Mouse (Mus musculus): ENCODE measurements around the gene Lrrc23. TPM values are rescaled to one million over a fixed set of nuclear protein-coding genes. Genes with fewer than 3 reads are reported as not detected.
"Not testable (repeated sequence)": the region's sequence is repeated elsewhere in the genome, so short reads cannot be mapped to it uniquely, and the experiment has no call there.

The Lrrc23 gene
- polyA plus RNA-seq, 1 experiment from 2014 or later: 0.36 TPM

DNA sequence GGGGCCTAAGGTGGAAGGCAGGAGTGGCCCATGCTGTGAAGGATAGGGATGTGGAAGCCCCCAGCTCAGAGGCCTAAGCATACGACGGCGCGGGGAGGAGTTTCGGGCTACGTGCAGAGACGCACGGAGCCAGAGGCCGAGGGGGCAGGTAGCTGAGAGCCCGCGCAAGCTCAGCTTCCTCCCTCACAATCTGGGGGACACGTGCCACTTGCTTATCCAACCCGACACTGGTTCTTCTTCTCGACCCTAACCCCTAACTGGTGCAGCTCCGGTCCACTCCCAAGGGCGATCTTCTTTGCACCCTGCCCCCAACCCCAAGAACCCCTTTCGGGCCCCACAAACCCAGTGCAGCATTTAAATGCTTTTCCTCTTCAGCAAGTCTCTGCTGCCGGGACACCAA is 34.0 kb upstream of the Lrrc23 start:
- under 1% methylated on average over 18 of the region's 18 CpGs for WGBS
- Histone ChIP-seq H3K27ac (peak overlapping the region; percentile 96), H3K36me3 (peaks cover 61% of the 10 kb centered on the region)

GRCm38 (mm10) chr6:124812848-124813247 is 33.3 kb upstream of the Lrrc23 start:
- no peak for ATAC-seq (ENCODE audit: insufficient number of reproducible peaks, low FRiP score, low TSS enrichment, low read depth)
- H3K27ac ChIP-seq: peak overlapping the region; percentile 96
- peak overlapping the region; percentile 72 for H3K4me2 ChIP-seq
- H3K9ac ChIP-seq: peak overlapping the region; percentile 76
- H3K9me3 ChIP-seq: no peaks in the 10 kb centered on the region
- H3K4me3 ChIP-seq: peak overlapping the region; percentile 70
- 12% methylated on average over 9 of the region's 9 CpGs for WGBS
- H3K4me1 ChIP-seq: peaks cover 53% of the 10 kb centered on the region
- no peaks in the 10 kb centered on the region for H3K27me3 ChIP-seq
- peaks cover 55% of the 10 kb centered on the region for H3K36me3 ChIP-seq

More for the DNA sequence above, 34.0 kb upstream of the Lrrc23 start:
- peak overlapping the region; percentile 76 for H3K9ac ChIP-seq
- H3K9me3 ChIP-seq: no peaks in the 10 kb centered on the region
- H3K4me3 ChIP-seq: peak overlapping the region; percentile 70
- no peaks in the 10 kb centered on the region for H3K27me3 ChIP-seq
- H3K4me1 ChIP-seq: peaks cover 49% of the 10 kb centered on the region
- H3K4me2 ChIP-seq: peak overlapping the region; percentile 72
- peak; percentile 53; the same call in 1 of the 2 replicates for ATAC-seq (ENCODE audit: insufficient number of reproducible peaks, low FRiP score, low TSS enrichment, low read depth)

GRCm38 (mm10) chr6:124811701-124812560 is 32.4 kb upstream of the Lrrc23 start:
- ATAC-seq (ENCODE audit: insufficient number of reproducible peaks, low FRiP score, low TSS enrichment, low read depth): no peak
- Histone ChIP-seq H3K27ac (peak overlapping the region; percentile 96), H3K4me3 (peak overlapping the region; percentile 70), H3K9ac (no peak overlapping the region), H3K9me3 (no peaks in the 10 kb centered on the region), H3K4me1 (peaks cover 53% of the 10 kb centered on the region), H3K36me3 (peaks cover 45% of the 10 kb centered on the region), H3K4me2 (peak overlapping the region; percentile 72), H3K27me3 (no peaks in the 10 kb centered on the region)
- WGBS: 76% methylated on average over 24 of the region's 24 CpGs

DNA sequence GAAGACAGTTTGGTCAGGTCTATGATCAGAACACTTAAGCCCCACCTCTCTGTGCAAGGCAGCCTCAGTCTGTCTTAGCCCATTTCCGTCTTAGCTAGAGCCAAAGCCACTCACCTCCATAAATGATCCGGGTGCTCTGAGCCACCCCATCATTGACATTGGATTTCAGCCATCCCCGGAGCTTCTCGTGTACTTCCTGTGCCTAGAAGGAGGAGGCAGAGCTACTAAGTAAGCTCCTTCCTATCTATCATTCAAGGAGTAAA is 31.8 kb upstream of the Lrrc23 start:
- Histone ChIP-seq H3K27ac (peak overlapping the region; percentile 96; the same call in 1 of the 2 replicates), H3K4me2 (no peak overlapping the region)

GRCm38 (mm10) chr6:124810566-124811402 is 31.3 kb upstream of the Lrrc23 start:
- WGBS: 78% methylated on average over 11 of the region's 11 CpGs
- H3K9me3 ChIP-seq; H3K27ac ChIP-seq; H3K9ac ChIP-seq; H3K4me2 ChIP-seq; ATAC-seq (ENCODE audit: insufficient number of reproducible peaks, low FRiP score, low TSS enrichment, low read depth); H3K27me3 ChIP-seq: not testable (repeated sequence)
- peak overlapping the region; percentile 61; the same call in 1 of the 2 replicates for H3K4me3 ChIP-seq
- H3K36me3 ChIP-seq: peaks cover 34% of the 10 kb centered on the region
- H3K4me1 ChIP-seq: peaks cover 62% of the 10 kb centered on the region

More for the DNA sequence above, 31.8 kb upstream of the Lrrc23 start:
- Histone ChIP-seq H3K4me3 (no peak overlapping the region), H3K4me1 (peaks cover 57% of the 10 kb centered on the region), H3K27me3 (no peaks in the 10 kb centered on the region), H3K9ac (no peak overlapping the region), H3K9me3 (no peaks in the 10 kb centered on the region), H3K36me3 (peaks cover 39% of the 10 kb centered on the region)
- 68% methylated on average over 4 of the region's 4 CpGs for WGBS
- ATAC-seq (ENCODE audit: insufficient number of reproducible peaks, low FRiP score, low TSS enrichment, low read depth): no peak

DNA sequence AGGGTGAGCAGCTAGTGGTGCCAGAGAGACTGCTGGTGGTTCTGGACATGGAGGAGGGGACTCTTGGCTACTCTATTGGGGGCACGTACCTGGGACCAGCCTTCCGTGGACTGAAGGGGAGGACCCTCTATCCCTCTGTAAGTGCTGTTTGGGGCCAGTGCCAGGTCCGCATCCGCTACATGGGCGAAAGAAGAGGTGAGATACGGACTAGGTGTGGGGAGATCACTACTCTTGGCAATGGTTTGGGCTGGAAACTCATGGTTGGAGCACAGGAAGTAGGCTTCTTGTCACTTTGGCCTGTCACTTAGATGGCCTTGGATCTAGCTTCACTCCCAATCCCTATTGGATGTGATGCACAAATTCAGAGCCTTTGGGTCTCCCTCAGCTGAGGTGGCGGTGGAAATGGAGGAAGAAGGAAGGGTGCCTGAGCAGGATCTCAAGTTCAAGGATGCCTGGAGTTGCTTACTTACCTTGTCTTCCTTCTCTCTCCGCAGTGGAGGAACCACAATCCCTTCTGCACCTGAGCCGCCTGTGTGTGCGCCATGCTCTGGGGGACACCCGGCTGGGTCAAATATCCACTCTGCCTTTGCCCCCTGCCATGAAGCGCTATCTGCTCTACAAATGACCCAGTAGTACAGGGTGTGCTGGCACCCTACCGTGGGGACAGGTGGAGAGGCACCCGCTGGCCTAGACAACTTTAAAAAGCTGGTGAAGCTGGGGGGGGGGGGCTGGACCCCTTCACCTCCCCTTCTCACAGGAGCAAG is 30.4 kb upstream of the Lrrc23 start:
- Histone ChIP-seq H3K9ac (peak overlapping the region; percentile 58; the same call in 1 of the 2 replicates), H3K4me3 (peak overlapping the region; percentile 61), H3K4me2 (peak overlapping the region; percentile 95), H3K27me3 (no peaks in the 10 kb centered on the region), H3K27ac (peak overlapping the region; percentile 94), H3K9me3 (no peaks in the 10 kb centered on the region), H3K4me1 (peaks cover 63% of the 10 kb centered on the region), H3K36me3 (peaks cover 28% of the 10 kb centered on the region)
- ATAC-seq (ENCODE audit: insufficient number of reproducible peaks, low FRiP score, low TSS enrichment, low read depth): no peak
- 49% methylated on average over 14 of the region's 14 CpGs for WGBS

- H3K4me2 ChIP-seq: peak overlapping the region; percentile 95
Observed at GRCm38 (mm10) chr6:124809052-124809774, 29.7 kb upstream of the Lrrc23 start.

DNA sequence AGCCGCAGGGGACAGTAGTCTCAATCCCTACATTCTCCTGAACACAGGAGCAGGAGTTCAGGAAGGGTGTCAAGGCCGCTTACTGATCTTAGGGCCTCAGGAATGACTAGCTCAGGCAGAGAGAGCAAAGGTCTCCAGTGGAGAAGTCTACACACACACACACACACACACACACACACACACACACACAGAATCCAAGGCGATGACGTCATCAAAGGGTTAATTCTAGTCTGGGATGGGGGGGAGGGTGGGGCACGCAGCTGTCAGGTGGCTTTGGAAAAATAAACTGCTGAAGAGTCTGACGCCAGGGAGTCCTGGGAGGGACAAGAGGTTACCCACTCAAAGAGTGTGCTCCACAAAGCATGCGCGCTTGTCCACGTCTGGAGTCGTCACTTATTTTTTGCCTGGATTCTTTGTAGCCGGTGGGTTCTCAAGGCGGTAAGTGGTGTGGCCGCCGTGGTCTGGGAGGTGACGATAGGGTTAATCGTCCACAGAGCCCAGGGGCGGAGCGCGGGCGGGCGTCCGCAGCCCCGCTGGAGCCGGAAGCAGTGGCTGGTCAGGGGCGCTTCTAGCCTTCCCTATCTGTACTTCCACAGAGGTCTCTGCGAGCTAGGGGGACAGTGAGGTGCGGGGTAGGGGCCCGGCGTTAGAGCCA is 29.0 kb upstream of the Lrrc23 start, which contains the start of gene Spsb2:
Gene Spsb2, plus strand, starts transcription at position 304 of the 655 bp plus-strand sequence.
- Histone ChIP-seq H3K27ac (peak within 1 kb of the TSS; percentile 94), H3K9me3 (no peaks in the 10 kb centered on the region), H3K4me2 (peak within 1 kb of the TSS; percentile 95), H3K4me1 (peaks cover 55% of the 10 kb centered on the region), H3K9ac (peak within 1 kb of the TSS; percentile 58), H3K36me3 (peaks cover 26% of the 10 kb centered on the region), H3K27me3 (no peaks in the 10 kb centered on the region), H3K4me3 (peak within 1 kb of the TSS; percentile 61)
- 4% methylated on average over 29 of the region's 29 CpGs for WGBS
- peak; percentile 51; the same call in 1 of the 2 replicates for ATAC-seq (ENCODE audit: insufficient number of reproducible peaks, low FRiP score, low TSS enrichment, low read depth)

More at GRCm38 (mm10) chr6:124809052-124809774, 29.7 kb upstream of the Lrrc23 start:
- Histone ChIP-seq H3K9ac (peak overlapping the region; percentile 58), H3K4me3 (peak overlapping the region; percentile 61), H3K36me3 (peaks cover 26% of the 10 kb centered on the region), H3K9me3 (no peaks in the 10 kb centered on the region), H3K4me1 (peaks cover 57% of the 10 kb centered on the region), H3K27me3 (no peaks in the 10 kb centered on the region), H3K27ac (peak overlapping the region; percentile 94)
- WGBS: under 1% methylated on average over 35 of the region's 35 CpGs
- ATAC-seq (ENCODE audit: insufficient number of reproducible peaks, low FRiP score, low TSS enrichment, low read depth): peak; percentile 1; the same call in 1 of the 2 replicates

GRCm38 (mm10) chr6:124807986-124808357 is 28.4 kb upstream of the Lrrc23 start:
- no peak for ATAC-seq (ENCODE audit: insufficient number of reproducible peaks, low FRiP score, low TSS enrichment, low read depth)
- H3K27me3 ChIP-seq: no peaks in the 10 kb centered on the region
- H3K4me3 ChIP-seq: peak overlapping the region; percentile 61
- H3K36me3 ChIP-seq: peaks cover 26% of the 10 kb centered on the region
- H3K9me3 ChIP-seq: no peaks in the 10 kb centered on the region
- peak overlapping the region; percentile 95 for H3K4me2 ChIP-seq
- no peak overlapping the region for H3K9ac ChIP-seq
- peaks cover 55% of the 10 kb centered on the region for H3K4me1 ChIP-seq
- peak overlapping the region; percentile 94 for H3K27ac ChIP-seq
- 76% methylated on average over 6 of the region's 6 CpGs for WGBS

DNA sequence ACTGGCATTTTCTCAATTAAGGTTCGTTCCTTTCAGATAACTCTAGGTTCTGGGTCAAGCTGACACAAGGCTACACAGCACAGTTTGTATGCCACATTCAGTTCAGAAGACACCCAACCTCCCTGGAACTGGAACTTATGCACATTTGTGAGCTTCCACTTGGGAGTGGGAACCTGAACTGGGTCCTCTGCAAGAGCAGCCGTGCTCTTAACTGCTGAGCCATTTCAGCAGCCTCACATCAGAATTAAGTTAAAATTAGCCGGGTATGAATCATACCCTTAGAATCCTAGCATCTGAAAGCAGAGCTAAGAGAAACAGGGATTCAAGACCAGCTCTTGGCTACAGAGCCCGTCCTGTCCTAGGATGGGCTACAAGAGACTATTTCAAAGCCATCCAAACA is 27.8 kb upstream of the Lrrc23 start:
- Histone ChIP-seq H3K27me3 (no peaks in the 10 kb centered on the region), H3K4me1 (peaks cover 49% of the 10 kb centered on the region), H3K9me3 (no peaks in the 10 kb centered on the region), H3K36me3 (peaks cover 23% of the 10 kb centered on the region), H3K9ac (no peak overlapping the region), H3K4me2 (no peak overlapping the region), H3K4me3 (no peak overlapping the region), H3K27ac (no peak overlapping the region)
- 78% methylated on average over 4 of the region's 4 CpGs for WGBS
- ATAC-seq (ENCODE audit: insufficient number of reproducible peaks, low FRiP score, low TSS enrichment, low read depth): no peak
